Mouse (Mus musculus): ENCODE measurements at regions not wholly inside any gene's neighbourhood (a gene's known extent, or its start where the extent isn't known, plus 50 kb on each side); places are given as distances from the start of the nearest gene placed in this dataset.
A peak's percentile ranks its signal among the peaks of the same experiment; 100 is the strongest.

DNA sequence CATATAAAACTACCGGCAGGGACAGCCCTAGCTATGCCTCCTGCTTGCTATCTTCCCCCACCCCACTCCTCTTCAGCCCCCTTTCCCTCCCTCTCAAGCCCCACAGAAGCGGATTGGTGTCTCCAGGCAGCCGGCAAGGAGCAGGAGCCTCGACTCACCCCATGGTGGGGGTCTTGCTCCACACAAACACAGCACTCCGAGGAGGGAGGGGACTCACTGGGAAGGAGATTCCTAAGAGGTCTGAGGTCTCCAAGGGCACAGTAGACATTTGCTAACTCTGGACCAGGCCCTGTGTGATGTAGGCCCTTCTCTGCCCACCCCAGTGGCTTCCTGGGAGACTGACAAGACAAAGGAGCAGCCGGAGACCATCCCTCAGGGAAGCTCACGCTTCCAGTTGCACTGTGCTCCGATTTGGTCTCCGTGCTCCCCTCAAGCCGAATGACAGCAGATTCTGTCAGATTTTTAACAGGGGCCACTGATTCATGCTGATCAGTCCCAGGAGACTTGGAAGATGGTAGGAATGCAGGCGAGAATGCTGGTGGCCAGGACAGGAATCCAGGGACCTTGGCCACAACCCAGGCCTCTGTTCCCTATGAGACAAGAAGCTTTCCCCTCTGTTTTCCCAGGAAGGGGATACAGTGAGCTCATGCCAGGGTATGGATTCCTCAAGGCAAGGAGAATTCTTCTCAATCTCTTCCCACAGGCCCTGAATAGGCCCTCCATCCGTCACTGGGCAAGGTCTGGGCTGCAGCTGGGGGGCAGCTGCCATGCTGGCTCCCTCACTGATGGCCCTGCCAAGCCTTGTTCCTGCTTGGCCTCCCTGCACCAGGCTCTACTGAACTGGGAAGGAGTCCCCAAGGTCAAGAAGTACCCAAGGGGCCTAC is 55.2 kb upstream of the Dlk1 start:
- no peaks in the 10 kb centered on the region for H3K9me3 ChIP-seq (ENCODE audit: low read length)
- H3K36me3 ChIP-seq (replicated peaks; ENCODE audit: insufficient read depth, low read length), result no peaks in the 10 kb centered on the region
- no peak for DNase-seq
- 71% methylated on average over 12 of the region's 12 CpGs for WGBS (ENCODE audit: insufficient replicate concordance)
- no peak for ATAC-seq
- 0 out of 2 replicates have a peak, but pooled peaks cover 4% of the 10 kb centered on the region for H3K4me1 ChIP-seq (ENCODE audit: insufficient read depth)
- TF ChIP-seq CTCF (IDR thresholded peaks at IDR 0.05; ENCODE audit: low read depth) (no peak), EP300 (IDR thresholded peaks at IDR 0.05; ENCODE audit: low read depth) (no peak)
- H3K4me3 ChIP-seq (ENCODE audit: low read depth, low read length), result no peak overlapping the region
- H3K4me2 ChIP-seq (ENCODE audit: low read depth, low read length), result no peak overlapping the region
- no peak overlapping the region for H3K27ac ChIP-seq (ENCODE audit: low read depth)
- H3K27me3 ChIP-seq (ENCODE audit: insufficient read depth, low read length), result 0 out of 2 replicates have a peak, but pooled peaks cover 9% of the 10 kb centered on the region
- H3K9ac ChIP-seq (replicated peaks), result no peak overlapping the region

DNA sequence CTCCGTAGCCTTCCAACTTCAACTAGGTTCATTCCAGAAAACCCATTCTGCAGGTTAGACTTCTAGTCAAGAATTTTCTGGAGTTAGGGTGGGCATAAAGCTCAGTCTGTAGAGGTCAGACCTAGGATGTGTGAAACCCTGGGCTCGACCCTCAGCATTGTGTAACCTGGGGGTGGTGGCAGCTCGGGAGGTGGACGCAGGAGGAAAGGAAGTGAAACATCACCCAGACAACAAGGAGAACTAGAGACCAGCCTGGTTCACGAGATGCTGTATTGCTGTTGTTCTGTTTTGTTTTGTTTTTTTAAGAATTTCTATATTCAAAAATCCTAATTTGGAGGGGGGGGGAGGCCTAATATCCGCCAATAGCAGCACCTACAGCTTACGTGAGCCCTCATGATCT is 54.1 kb upstream of the Dlk1 start:
- no peak for TF ChIP-seq EP300 (IDR thresholded peaks at IDR 0.05; ENCODE audit: low read depth)
- no peak for TF ChIP-seq CTCF (IDR thresholded peaks at IDR 0.05; ENCODE audit: low read depth)
- Histone ChIP-seq H3K4me3 (ENCODE audit: low read depth, low read length) (no peak overlapping the region), H3K4me2 (ENCODE audit: low read depth, low read length) (no peak overlapping the region), H3K9me3 (ENCODE audit: low read length) (no peaks in the 10 kb centered on the region), H3K36me3 (replicated peaks; ENCODE audit: insufficient read depth, low read length) (no peaks in the 10 kb centered on the region), H3K4me1 (ENCODE audit: insufficient read depth) (peaks cover 5% of the 10 kb centered on the region; the same call in 1 of the 2 replicates), H3K27me3 (ENCODE audit: insufficient read depth, low read length) (0 out of 2 replicates have a peak, but pooled peaks cover 3% of the 10 kb centered on the region), H3K9ac (replicated peaks) (no peak overlapping the region), H3K27ac (ENCODE audit: low read depth) (no peak overlapping the region)
- ATAC-seq (no peak), DNase-seq (no peak)
- 47% methylated on average over 7 of the region's 7 CpGs for WGBS (ENCODE audit: insufficient replicate concordance)

- Histone ChIP-seq H3K9ac (replicated peaks) (no peak overlapping the region), H3K27me3 (ENCODE audit: insufficient read depth, low read length) (no peaks in the 10 kb centered on the region), H3K4me2 (ENCODE audit: low read depth, low read length) (no peak overlapping the region), H3K4me3 (ENCODE audit: low read depth, low read length) (no peak overlapping the region), H3K4me1 (ENCODE audit: insufficient read depth) (peaks cover 5% of the 10 kb centered on the region; the same call in 1 of the 2 replicates), H3K9me3 (ENCODE audit: low read length) (no peaks in the 10 kb centered on the region), H3K36me3 (replicated peaks; ENCODE audit: insufficient read depth, low read length) (no peaks in the 10 kb centered on the region), H3K27ac (ENCODE audit: low read depth) (no peak overlapping the region)
- ATAC-seq, result no peak
- TF ChIP-seq CTCF (IDR thresholded peaks at IDR 0.05; ENCODE audit: low read depth), result no peak
- TF ChIP-seq EP300 (IDR thresholded peaks at IDR 0.05; ENCODE audit: low read depth), result no peak
- WGBS (ENCODE audit: insufficient replicate concordance), result 24% methylated on average over 6 of the region's 6 CpGs
- DNase-seq, result no peak
Observed at GRCm38 (mm10) chr12:109398951-109399350, 53.7 kb upstream of the Dlk1 start.

DNA sequence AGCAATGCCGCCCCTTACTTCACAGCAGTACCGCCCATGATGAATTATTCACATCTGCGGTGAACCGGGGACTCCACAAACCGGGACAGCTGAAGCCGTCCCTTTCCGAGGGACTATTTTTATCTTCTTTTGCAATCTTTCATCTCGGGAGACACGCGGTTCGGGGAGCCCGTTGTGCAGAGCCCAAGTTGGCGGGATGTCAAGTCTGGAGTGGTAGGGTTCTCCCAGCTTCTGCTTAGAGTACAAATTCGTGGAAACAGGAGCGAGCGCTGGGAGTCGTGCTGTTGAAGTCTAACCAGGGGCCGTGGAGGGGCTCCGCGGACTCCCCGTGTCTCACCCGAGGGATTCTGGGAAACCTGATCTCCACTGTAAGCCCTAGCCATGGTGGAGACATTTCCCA is 53.0 kb upstream of the Dlk1 start:
- H3K27me3 ChIP-seq (ENCODE audit: insufficient read depth, low read length), result no peaks in the 10 kb centered on the region
- H3K4me1 ChIP-seq (ENCODE audit: insufficient read depth), result peaks cover 5% of the 10 kb centered on the region; the same call in 1 of the 2 replicates
- 22% methylated on average over 22 of the region's 22 CpGs for WGBS (ENCODE audit: insufficient replicate concordance)
- ATAC-seq (no peak), DNase-seq (no peak)
- no peaks in the 10 kb centered on the region for H3K9me3 ChIP-seq (ENCODE audit: low read length)
- no peak overlapping the region for H3K4me3 ChIP-seq (ENCODE audit: low read depth, low read length)
- no peaks in the 10 kb centered on the region for H3K36me3 ChIP-seq (replicated peaks; ENCODE audit: insufficient read depth, low read length)
- no peak for TF ChIP-seq EP300 (IDR thresholded peaks at IDR 0.05; ENCODE audit: low read depth)
- TF ChIP-seq CTCF (IDR thresholded peaks at IDR 0.05; ENCODE audit: low read depth), result no peak
- peak overlapping the region; percentile 19 for H3K4me2 ChIP-seq (ENCODE audit: low read depth, low read length)
- no peak overlapping the region for H3K27ac ChIP-seq (ENCODE audit: low read depth)
- H3K9ac ChIP-seq (replicated peaks), result no peak overlapping the region

GRCm38 (mm10) chr12:109400041-109400440 is 52.6 kb upstream of the Dlk1 start:
- no peaks in the 10 kb centered on the region for H3K36me3 ChIP-seq (replicated peaks; ENCODE audit: insufficient read depth, low read length)
- WGBS (ENCODE audit: insufficient replicate concordance), result 76% methylated on average over 7 of the region's 7 CpGs
- H3K27ac ChIP-seq (ENCODE audit: low read depth), result no peak overlapping the region
- peaks cover 5% of the 10 kb centered on the region; the same call in 1 of the 2 replicates for H3K4me1 ChIP-seq (ENCODE audit: insufficient read depth)
- DNase-seq (no peak), ATAC-seq (no peak)
- H3K4me3 ChIP-seq (ENCODE audit: low read depth, low read length), result no peak overlapping the region
- no peak overlapping the region for H3K9ac ChIP-seq (replicated peaks)
- no peaks in the 10 kb centered on the region for H3K27me3 ChIP-seq (ENCODE audit: insufficient read depth, low read length)
- no peak for TF ChIP-seq EP300 (IDR thresholded peaks at IDR 0.05; ENCODE audit: low read depth)
- TF ChIP-seq CTCF (IDR thresholded peaks at IDR 0.05; ENCODE audit: low read depth), result no peak
- H3K4me2 ChIP-seq (ENCODE audit: low read depth, low read length), result no peak overlapping the region
- no peaks in the 10 kb centered on the region for H3K9me3 ChIP-seq (ENCODE audit: low read length)

DNA sequence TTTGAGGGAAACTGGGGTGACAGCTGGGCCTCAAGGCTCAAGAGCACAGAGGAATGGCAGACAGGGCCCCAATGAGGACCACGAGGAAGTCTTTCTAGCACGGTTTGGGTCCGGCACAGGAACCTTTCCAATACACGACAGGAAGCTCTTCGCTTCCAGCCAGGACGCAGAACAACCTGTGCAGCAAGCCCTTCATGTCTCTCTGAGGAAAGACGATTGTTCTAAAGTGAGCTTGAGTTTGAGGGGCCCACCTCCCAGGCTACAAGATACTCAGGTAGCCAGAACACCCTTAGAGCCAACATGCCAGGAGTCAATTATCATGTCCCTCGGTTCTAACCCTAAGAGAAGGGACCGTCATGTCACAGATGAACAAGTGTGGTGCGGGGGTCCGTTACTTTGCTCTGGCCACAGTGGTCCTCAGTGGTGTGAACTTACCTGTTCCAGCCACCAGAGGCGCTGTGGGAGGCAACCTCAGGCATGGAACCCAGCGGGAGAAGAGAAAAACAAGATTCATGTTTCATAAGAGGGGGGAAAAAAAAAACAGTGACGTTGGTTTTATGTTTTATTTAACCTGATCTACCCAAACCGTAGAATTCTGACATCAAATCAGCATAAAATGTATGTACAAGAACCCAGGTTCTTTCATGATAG is 51.6 kb upstream of the Dlk1 start:
- ATAC-seq (no peak), DNase-seq (peak; percentile 36)
- H3K9me3 ChIP-seq (ENCODE audit: low read length), result no peaks in the 10 kb centered on the region
- H3K4me1 ChIP-seq (ENCODE audit: insufficient read depth), result peaks cover 5% of the 10 kb centered on the region; the same call in 1 of the 2 replicates
- no peaks in the 10 kb centered on the region for H3K27me3 ChIP-seq (ENCODE audit: insufficient read depth, low read length)
- H3K4me2 ChIP-seq (ENCODE audit: low read depth, low read length), result no peak overlapping the region
- H3K9ac ChIP-seq (replicated peaks), result no peak overlapping the region
- H3K36me3 ChIP-seq (replicated peaks; ENCODE audit: insufficient read depth, low read length), result no peaks in the 10 kb centered on the region
- TF ChIP-seq EP300 (IDR thresholded peaks at IDR 0.05; ENCODE audit: low read depth) (no peak), CTCF (IDR thresholded peaks at IDR 0.05; ENCODE audit: low read depth) (peak; percentile 70)
- 37% methylated on average over 15 of the region's 15 CpGs for WGBS (ENCODE audit: insufficient replicate concordance)
- H3K4me3 ChIP-seq (ENCODE audit: low read depth, low read length), result no peak overlapping the region
- H3K27ac ChIP-seq (ENCODE audit: low read depth), result 0 out of 2 replicates have a peak overlapping the region, but pooled peaks have one; percentile 45

All from liver, postnatal 0 days (tissue).